Mouse (Mus musculus) CH12.LX (cell line): ENCODE results near the gene Hecw1. TPM values are rescaled to one million over a fixed set of nuclear protein-coding genes. Genes with fewer than 3 reads are reported as not detected.

Experiments
- DNase-seq: peaks from one replicate; pipeline ENCODE4 v3.0.0-alpha.2; 2013; ENCODE audit errors: extremely low read depth
- H3K27ac ChIP-seq: 2 replicates; pipeline ENCODE4 v1.5.1; 2012; ENCODE audit warnings: low read depth, mild to moderate bottlenecking, control low read depth, moderate library complexity; ENCODE audit not compliant: insufficient read depth
- H3K27me3 ChIP-seq: replicated peaks from 2 replicates; pipeline ENCODE3; 2012; ENCODE audit warnings: inconsistent platforms
- H3K36me3 ChIP-seq, 2 experiments: replicated peaks in 1 of 2; 2 replicates each; pipeline versions ENCODE3 to v1.6.1; 2012; ENCODE audit warnings: inconsistent platforms in 1 of 2, low read length in 1 of 2, mild to moderate bottlenecking in 1 of 2, mixed read lengths in 1 of 2, moderate library complexity in 1 of 2; ENCODE audit not compliant: control insufficient read depth in 1 of 2, insufficient read depth in 1 of 2
- H3K4me1 ChIP-seq, 2 experiments: 2 replicates each; pipeline ENCODE4 v1.6.1; 2012; ENCODE audit warnings: inconsistent platforms in 1 of 2, moderate library complexity in 1 of 2; ENCODE audit not compliant: insufficient read depth in 2 of 2, control insufficient read depth in 1 of 2
- H3K4me2 ChIP-seq: 2 replicates; pipeline ENCODE4 v1.6.1; 2012; ENCODE audit warnings: low read depth, mild to moderate bottlenecking, control low read depth; ENCODE audit not compliant: poor library complexity, insufficient read depth, severe bottlenecking
- H3K4me3 ChIP-seq, 3 experiments: fragments of 150-350 bp in 1 of 3; sonication (generic) in 1 of 3; replicated peaks in 1 of 3; 2 replicates each; pipeline versions ENCODE3 to v1.5.1; 2011 to 2012; ENCODE audit warnings: low read depth in 2 of 3, low read length in 2 of 3, mild to moderate bottlenecking in 2 of 3, moderate library complexity in 2 of 3, control low read depth in 1 of 3, improper control_type of control experiment in 1 of 3, inconsistent platforms in 1 of 3, mixed read lengths in 1 of 3; ENCODE audit not compliant: poor library complexity in 1 of 3
- H3K79me2 ChIP-seq: replicated peaks from 2 replicates; pipeline ENCODE4 v1.6.1; 2012; ENCODE audit warnings: mild to moderate bottlenecking, moderate library complexity; ENCODE audit not compliant: control insufficient read depth, poor library complexity, insufficient read depth, severe bottlenecking; ENCODE audit errors: extremely low read depth
- H3K9ac ChIP-seq: 2 replicates; pipeline ENCODE4 v1.6.1; 2012; ENCODE audit warnings: low read depth, mild to moderate bottlenecking, control low read depth, moderate library complexity; ENCODE audit not compliant: insufficient read depth
- H3K9me3 ChIP-seq: replicated peaks from 2 replicates; pipeline ENCODE3; 2012; ENCODE audit warnings: low read length, inconsistent platforms, mixed read lengths
- IRF4 ChIP-seq: IDR thresholded peaks from 2 replicates; pipeline ENCODE4 v1.6.1; 2014; ENCODE audit warnings: low read depth, mild to moderate bottlenecking, inconsistent platforms, low read length, improper control_type of control experiment
- KAT2A ChIP-seq: IDR thresholded peaks from 2 replicates; pipeline ENCODE4 v1.6.1; 2012; ENCODE audit warnings: low read length, improper control_type of control experiment, inconsistent platforms; ENCODE audit not compliant: insufficient replicate concordance
- MAFK ChIP-seq: IDR thresholded peaks from 2 replicates; pipeline ENCODE4 v1.6.1; 2011; ENCODE audit warnings: low read length, improper control_type of control experiment; ENCODE audit not compliant: insufficient replicate concordance
- MEF2A ChIP-seq: IDR thresholded peaks from 2 replicates; pipeline ENCODE4 v1.6.1; 2014; ENCODE audit warnings: low read depth, mild to moderate bottlenecking, inconsistent platforms, low read length, improper control_type of control experiment, borderline replicate concordance
- MXI1 ChIP-seq: IDR thresholded peaks from 2 replicates; pipeline ENCODE4 v1.6.1; 2011; ENCODE audit warnings: mild to moderate bottlenecking, low read depth, low read length, improper control_type of control experiment
- NELFE ChIP-seq: IDR thresholded peaks from 2 replicates; pipeline ENCODE4 v1.6.1; 2011; ENCODE audit warnings: low read depth, low read length, improper control_type of control experiment
- NRF1 ChIP-seq: IDR thresholded peaks from 2 replicates; pipeline ENCODE4 v1.6.1; 2014; ENCODE audit warnings: low read depth, mild to moderate bottlenecking, inconsistent platforms, low read length, improper control_type of control experiment, moderate library complexity
- POLR2AphosphoS2 ChIP-seq: IDR thresholded peaks from 2 replicates; pipeline ENCODE4 v1.6.1; 2011; ENCODE audit warnings: low read depth, low read length, improper control_type of control experiment
- RCOR1 ChIP-seq: conservative IDR thresholded peaks from 2 replicates; pipeline ENCODE4 v1.6.1; 2012; ENCODE audit warnings: low read depth, mild to moderate bottlenecking, inconsistent platforms, low read length, improper control_type of control experiment
- SIN3A ChIP-seq: IDR thresholded peaks from 2 replicates; pipeline ENCODE4 v1.6.1; 2012; ENCODE audit warnings: low read length, improper control_type of control experiment, inconsistent platforms
- UBTF ChIP-seq: IDR thresholded peaks from 2 replicates; pipeline ENCODE4 v1.6.1; 2012; ENCODE audit warnings: low read depth, mild to moderate bottlenecking, inconsistent platforms, low read length, improper control_type of control experiment, moderate library complexity
- USF1 ChIP-seq: IDR thresholded peaks from 2 replicates; pipeline ENCODE4 v1.6.1; 2014; ENCODE audit warnings: low read depth, mild to moderate bottlenecking, inconsistent platforms, low read length, improper control_type of control experiment
- USF2 ChIP-seq: conservative IDR thresholded peaks from 2 replicates; pipeline ENCODE4 v1.6.1; 2011; ENCODE audit warnings: low read depth, low read length, improper control_type of control experiment
- ZC3H11A ChIP-seq: IDR thresholded peaks from 2 replicates; pipeline ENCODE4 v1.6.1; 2012; ENCODE audit warnings: low read depth, mild to moderate bottlenecking, inconsistent platforms, low read length, improper control_type of control experiment
- ZMIZ1 ChIP-seq: IDR thresholded peaks from 2 replicates; pipeline ENCODE4 v1.6.1; 2012; ENCODE audit warnings: low read depth, mild to moderate bottlenecking, inconsistent platforms, low read length, improper control_type of control experiment
- dilution Hi-C: fragments of 300-500 bp; cut with MboI; formaldehyde crosslinking; loops from 2 replicates; pipeline ENCODE4 v1.14.3; 2020; ENCODE audit warnings: low sequenced_read_pairs; ENCODE audit not compliant: extremely low pct_unique_long_range_greater_than_20kb, extremely low pct_ligation_motif_present
- in situ Hi-C: fragments of 300-500 bp; cut with MboI; formaldehyde crosslinking; loops from 3 replicates; pipeline ENCODE4 v1.14.3; 2019; ENCODE audit warnings: low sequenced_read_pairs, low pct_ligation_motif_present, low pct_unique_long_range_greater_than_20kb, mixed read lengths
- polyA plus RNA-seq: library from polyadenylated mRNA; unstranded; fragments of >175 nt; gene quantifications from 2 replicates; pipeline ENCODE4 v1.2.1, GENCODE M21; 2012; ENCODE audit warnings: low read depth; ENCODE audit not compliant: insufficient read length
- total RNA-seq, 2 experiments: library from RNA; depleted of rRNA; stranded (reverse); fragments of 300-350 nt in 1 of 2; fragments of >200 nt in 1 of 2; gene quantifications; 2 replicates each; pipeline ENCODE4 v1.2.3; 2012 to 2014

The Hecw1 gene
- total and polyA plus RNA-seq, 3 experiments, result not detected

DNA sequence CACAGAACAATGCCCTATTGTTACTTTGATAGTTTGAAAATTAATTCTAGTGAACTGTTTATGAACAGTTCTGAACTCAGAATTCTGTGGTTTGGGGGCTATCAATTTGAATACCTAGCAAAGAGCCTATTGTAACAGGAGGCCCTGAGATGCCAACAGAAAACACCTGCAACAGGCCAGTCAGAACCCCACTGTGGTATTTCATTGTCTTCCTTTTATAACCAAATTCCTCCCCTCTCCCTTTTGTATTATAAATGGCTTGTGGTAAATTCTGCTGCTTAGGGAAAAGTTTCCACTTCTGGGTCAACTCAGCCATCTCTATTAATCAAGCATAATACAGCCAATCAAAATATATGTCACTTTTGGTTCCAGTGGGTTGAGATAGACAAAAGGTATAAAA is 83.5 kb downstream of the Hecw1 start:
- Histone ChIP-seq H3K79me2 (no peaks in the 10 kb centered on the region), H3K4me2 (no peak overlapping the region), H3K9ac (no peak overlapping the region), H3K36me3 (no peaks in the 10 kb centered on the region), H3K4me1 (no peaks in the 10 kb centered on the region), H3K27me3 (no peaks in the 10 kb centered on the region), H3K9me3 (no peaks in the 10 kb centered on the region), H3K4me3 (no peak overlapping the region), H3K27ac (no peak overlapping the region)
- TF ChIP-seq USF1, result no peak
- no peak for TF ChIP-seq KAT2A
- TF ChIP-seq ZMIZ1, result no peak
- no peak for TF ChIP-seq NRF1
- TF ChIP-seq NELFE, result no peak
- TF ChIP-seq RCOR1, result no peak
- in situ Hi-C loops, result no loop called here
- no peak for DNase-seq
- dilution Hi-C loops, result no loop called here

DNA sequence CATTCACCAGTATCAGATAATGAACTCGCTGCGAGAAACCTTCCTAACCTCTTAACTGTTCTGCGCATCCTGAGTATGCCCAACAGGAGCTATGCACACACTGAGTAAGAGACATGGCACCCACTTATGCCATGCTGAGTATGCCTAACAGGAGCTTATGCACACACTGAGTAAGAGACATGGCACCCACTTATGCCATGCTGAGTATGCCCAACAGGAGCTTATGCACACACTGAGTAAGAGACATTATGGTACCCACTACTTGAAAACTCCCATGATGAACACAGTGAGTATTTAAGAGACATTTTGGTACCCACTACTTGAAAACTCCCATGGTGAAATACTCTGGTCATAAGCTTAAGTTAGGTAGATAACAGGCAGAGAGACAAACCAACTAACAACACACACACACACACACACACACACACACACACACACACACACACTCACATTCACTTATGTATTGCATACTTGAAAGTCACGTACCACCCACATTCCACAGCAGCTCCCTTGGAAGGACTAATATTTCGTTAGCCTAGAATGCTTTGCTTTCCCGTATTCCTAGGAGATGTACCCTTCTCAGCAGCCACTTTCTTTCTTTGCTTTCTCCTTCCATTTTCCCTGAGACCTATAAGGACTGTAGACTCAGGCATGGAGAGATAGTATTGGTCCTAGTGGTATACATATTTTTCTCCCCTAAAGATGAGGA is 94.0 kb downstream of the Hecw1 start:
- no peaks in the 10 kb centered on the region for H3K9me3 ChIP-seq
- no peaks in the 10 kb centered on the region for H3K79me2 ChIP-seq
- H3K4me3 ChIP-seq, result no peak overlapping the region
- no peak overlapping the region for H3K27ac ChIP-seq
- H3K4me1 ChIP-seq, result no peaks in the 10 kb centered on the region
- no peak overlapping the region for H3K4me2 ChIP-seq
- dilution Hi-C loops, result no loop called here
- DNase-seq, result no peak
- H3K27me3 ChIP-seq, result no peaks in the 10 kb centered on the region
- H3K36me3 ChIP-seq, result no peaks in the 10 kb centered on the region
- in situ Hi-C loops, result no loop called here
- no peak for TF ChIP-seq KAT2A
- no peak for TF ChIP-seq ZC3H11A
- no peak for TF ChIP-seq POLR2AphosphoS2
- no peak for TF ChIP-seq SIN3A
- no peak for TF ChIP-seq UBTF
- TF ChIP-seq IRF4, result no peak
- no peak for TF ChIP-seq MEF2A
- no peak for TF ChIP-seq USF2
- no peak for TF ChIP-seq MAFK
- TF ChIP-seq MXI1, result no peak
- H3K9ac ChIP-seq, result no peak overlapping the region
